Mouse (Mus musculus) embryonic facial prominence, embryonic 11.5 days (tissue): ENCODE data around the gene Olfr70. TPM values are rescaled to one million over a fixed set of nuclear protein-coding genes. Genes with fewer than 3 reads are reported as not detected.

Experiments used
- ATAC-seq: fragments of 200-750 bp; cut with Nextera tagmentation; replicated peaks from 2 replicates; pipeline ENCODE4 v1.8.0; 2017; ENCODE audit warnings: low read depth; ENCODE audit not compliant: insufficient number of reproducible peaks, low FRiP score, low TSS enrichment
- DNase-seq: peaks from one replicate; pipeline ENCODE4 v3.0.0-alpha.2; 2015; ENCODE audit warnings: low spot score
- H3K27ac ChIP-seq: fragments of 300-500 bp; sonication (generic); replicated peaks from 2 replicates; pipeline ENCODE4 v1.5.1; 2014; ENCODE audit warnings: mild to moderate bottlenecking, low read depth, low read length, control low read depth
- H3K27me3 ChIP-seq: fragments of 300-500 bp; sonication (generic); 2 replicates; pipeline ENCODE4 v1.6.1; 2014; ENCODE audit warnings: mild to moderate bottlenecking, low read length, moderate library complexity, mixed read lengths; ENCODE audit not compliant: control insufficient read depth, insufficient read depth
- H3K36me3 ChIP-seq: fragments of 300-500 bp; sonication (generic); replicated peaks from 2 replicates; pipeline ENCODE4 v1.6.1; 2014; ENCODE audit warnings: low read depth, mild to moderate bottlenecking, low read length, moderate library complexity, mixed read lengths; ENCODE audit not compliant: control insufficient read depth, insufficient read depth
- H3K4me1 ChIP-seq: fragments of 300-500 bp; sonication (generic); 2 replicates; pipeline ENCODE4 v1.6.1; 2014; ENCODE audit warnings: low read length, mixed read lengths; ENCODE audit not compliant: control insufficient read depth, insufficient read depth
- H3K4me2 ChIP-seq: fragments of 300-500 bp; sonication (generic); 2 replicates; pipeline ENCODE4 v1.6.1; 2014; ENCODE audit warnings: low read depth, mild to moderate bottlenecking, control low read depth, low read length, moderate library complexity
- H3K4me3 ChIP-seq: fragments of 300-500 bp; sonication (generic); 2 replicates; pipeline ENCODE4 v1.5.1; 2014; ENCODE audit warnings: low read depth, low read length, control low read depth
- H3K9ac ChIP-seq: fragments of 300-500 bp; sonication (generic); replicated peaks from 2 replicates; pipeline ENCODE4 v1.6.1; 2014; ENCODE audit warnings: mild to moderate bottlenecking, control low read depth, low read length
- H3K9me3 ChIP-seq: fragments of 300-500 bp; sonication (generic); replicated peaks from 2 replicates; pipeline ENCODE4 v1.6.1; 2016; ENCODE audit warnings: mild to moderate bottlenecking, low read length, inconsistent platforms, mixed read lengths; ENCODE audit not compliant: control insufficient read depth
- WGBS: fragments of 180-500 bp; shearing (Covaris S2); extraction: QIAGEN DNeasy Blood & Tissue Kit; methylation state at CpG from one replicate; pipeline ENCODE4 v1.1.7; 2014; 5-methylcytosine and 5-hydroxymethylcytosine counted together
- polyA plus RNA-seq: library from polyadenylated mRNA; unstranded; fragments of >200 nt; fragmentation: Nextera tagmentation; extraction: Ambion mirVana; gene quantifications from 2 replicates; pipeline ENCODE4 v1.2.1, GENCODE M21; 2014

Gene Olfr70
- polyA plus RNA-seq, 1 experiment from 2014 or later = not detected

- no peaks in the 10 kb centered on the region for H3K36me3 ChIP-seq
- DNase-seq (no peak), ATAC-seq (no peak)
- no peak overlapping the region for H3K9ac ChIP-seq
- H3K9me3 ChIP-seq = no peaks in the 10 kb centered on the region
- WGBS = 35% methylated on average over 1 of the region's 1 CpGs
- H3K27ac ChIP-seq = no peak overlapping the region
- H3K27me3 ChIP-seq = no peaks in the 10 kb centered on the region
- H3K4me3 ChIP-seq = no peak overlapping the region
- no peak overlapping the region for H3K4me2 ChIP-seq
- no peaks in the 10 kb centered on the region for H3K4me1 ChIP-seq
Observed at GRCm38 (mm10) chr4:43732171-43732570, 31.6 kb upstream of the Olfr70 start.

- H3K27me3 ChIP-seq = no peaks in the 10 kb centered on the region
- H3K4me2 ChIP-seq = no peak overlapping the region
- ATAC-seq = no peak
- H3K4me3 ChIP-seq = no peak overlapping the region
- no peaks in the 10 kb centered on the region for H3K4me1 ChIP-seq
- H3K36me3 ChIP-seq = no peaks in the 10 kb centered on the region
- no peak overlapping the region for H3K27ac ChIP-seq
- no peak overlapping the region for H3K9ac ChIP-seq
- no peaks in the 10 kb centered on the region for H3K9me3 ChIP-seq
- DNase-seq = no peak
- WGBS = 76% methylated on average over 21 of the region's 21 CpGs
Observed at GRCm38 (mm10) chr4:43730750-43731297, 30.2 kb upstream of the Olfr70 start.

GRCm38 (mm10) chr4:43729794-43730550 is 29.4 kb upstream of the Olfr70 start, which contains the start of gene Spaar:
Spaar (plus strand) TSS chr4:43730034.
- Histone ChIP-seq H3K36me3 (no peaks in the 10 kb centered on the region), H3K27me3 (no peaks in the 10 kb centered on the region), H3K4me1 (no peaks in the 10 kb centered on the region), H3K27ac (no peak within 1 kb of the TSS), H3K4me2 (no peak within 1 kb of the TSS), H3K9ac (no peak within 1 kb of the TSS), H3K9me3 (no peaks in the 10 kb centered on the region), H3K4me3 (no peak within 1 kb of the TSS)
- DNase-seq = no peak
- ATAC-seq = no peak
- WGBS = 64% methylated on average over 14 of the region's 14 CpGs

GRCm38 (mm10) chr4:43729126-43729525 is 28.5 kb upstream of the Olfr70 start:
- no peak for DNase-seq
- no peaks in the 10 kb centered on the region for H3K27me3 ChIP-seq
- no peak overlapping the region for H3K4me3 ChIP-seq
- H3K9ac ChIP-seq = no peak overlapping the region
- 70% methylated on average over 3 of the region's 3 CpGs for WGBS
- no peak for ATAC-seq
- no peaks in the 10 kb centered on the region for H3K4me1 ChIP-seq
- no peak overlapping the region for H3K27ac ChIP-seq
- H3K4me2 ChIP-seq = no peak overlapping the region
- no peaks in the 10 kb centered on the region for H3K9me3 ChIP-seq
- H3K36me3 ChIP-seq = no peaks in the 10 kb centered on the region

GRCm38 (mm10) chr4:43728576-43728954 is 28.0 kb upstream of the Olfr70 start:
- WGBS = 52% methylated on average over 5 of the region's 5 CpGs
- Histone ChIP-seq H3K4me1 (no peaks in the 10 kb centered on the region), H3K4me3 (no peak overlapping the region), H3K36me3 (no peaks in the 10 kb centered on the region), H3K9me3 (no peaks in the 10 kb centered on the region), H3K9ac (no peak overlapping the region), H3K27me3 (no peaks in the 10 kb centered on the region), H3K4me2 (no peak overlapping the region), H3K27ac (no peak overlapping the region)
- DNase-seq = no peak
- no peak for ATAC-seq

- no peak overlapping the region for H3K9ac ChIP-seq
- H3K36me3 ChIP-seq = no peaks in the 10 kb centered on the region
- DNase-seq = no peak
- no peak overlapping the region for H3K27ac ChIP-seq
- H3K27me3 ChIP-seq = no peaks in the 10 kb centered on the region
- 76% methylated on average over 7 of the region's 7 CpGs for WGBS
- H3K4me1 ChIP-seq = no peaks in the 10 kb centered on the region
- H3K4me3 ChIP-seq = no peak overlapping the region
- ATAC-seq = no peak
- no peak overlapping the region for H3K4me2 ChIP-seq
- H3K9me3 ChIP-seq = no peaks in the 10 kb centered on the region
Observed at GRCm38 (mm10) chr4:43727718-43728575, 27.3 kb upstream of the Olfr70 start.

- H3K4me3 ChIP-seq = no peak within 1 kb of the TSS
- H3K27me3 ChIP-seq = no peaks in the 10 kb centered on the region
- H3K27ac ChIP-seq = no peak within 1 kb of the TSS
- no peaks in the 10 kb centered on the region for H3K4me1 ChIP-seq
- no peaks in the 10 kb centered on the region for H3K9me3 ChIP-seq
- no peak for ATAC-seq
- no peak within 1 kb of the TSS for H3K4me2 ChIP-seq
- H3K9ac ChIP-seq = no peak within 1 kb of the TSS
- DNase-seq = no peak
- H3K36me3 ChIP-seq = no peaks in the 10 kb centered on the region
- 32% methylated on average over 3 of the region's 3 CpGs for WGBS
Observed at GRCm38 (mm10) chr4:43726995-43727394, 26.4 kb upstream of the Olfr70 start, which contains the start of gene Hrct1. Hrct1 (plus strand) TSS chr4:43727188.
